Mouse (Mus musculus) bone marrow, adult 2 months (tissue): Measurements from ENCODE around the gene Cabin1.

Source experiments
- CTCF ChIP-seq: fragments of 200-500 bp; IDR thresholded peaks from 2 replicates; pipeline ENCODE4 v1.5.1; 2011; ENCODE audit warnings: low read length, control low read depth; ENCODE audit not compliant: control insufficient read depth, insufficient read depth
- POLR2A ChIP-seq: fragments of 200-500 bp; IDR thresholded peaks from 2 replicates; pipeline ENCODE4 v1.6.1; 2011; ENCODE audit warnings: low read depth, mild to moderate bottlenecking, control low read depth, low read length, borderline replicate concordance; ENCODE audit not compliant: control insufficient read depth

DNA sequence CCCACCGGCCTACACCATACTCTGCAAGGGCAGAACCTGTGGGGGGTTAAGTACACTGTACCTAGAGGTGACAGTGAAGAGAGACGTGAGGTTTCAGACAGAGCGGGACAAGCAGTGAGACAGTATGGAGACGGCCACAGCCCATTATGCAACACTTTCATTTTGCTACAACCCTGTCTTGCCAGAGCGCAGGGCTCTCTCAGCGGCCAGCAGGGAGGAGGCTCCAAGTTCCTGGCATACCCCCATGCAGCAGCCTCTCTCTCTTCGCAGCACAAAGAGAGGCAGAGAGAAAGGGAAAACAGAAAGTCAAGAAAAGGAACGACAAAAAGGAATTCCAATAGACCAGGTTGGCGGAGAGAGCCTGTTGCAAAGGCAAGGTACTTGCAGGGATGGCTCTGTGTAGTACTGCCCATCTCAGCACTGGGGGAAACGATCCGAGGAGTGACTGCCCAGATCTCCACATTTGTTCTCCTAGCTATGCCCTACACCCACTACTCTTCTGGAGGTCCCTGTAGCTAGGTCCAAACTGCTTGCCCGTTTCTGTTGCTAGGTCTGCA, 33.6 kb upstream of the Cabin1 start:
- TF ChIP-seq CTCF = no peak
- TF ChIP-seq POLR2A = no peak
